Mouse (Mus musculus) right cerebral cortex, adult 2 months (tissue): Measurements from ENCODE around the gene Ksr1.
A peak's percentile ranks its signal among the peaks of the same experiment; 100 is the strongest.

Experiments
- DNase-seq, 2 experiments: peaks; one replicate each; pipeline ENCODE4 v3.0.0; 2021 to 2022; ENCODE audit warnings: low spot score in 2 of 2

Ksr1 gene

DNA sequence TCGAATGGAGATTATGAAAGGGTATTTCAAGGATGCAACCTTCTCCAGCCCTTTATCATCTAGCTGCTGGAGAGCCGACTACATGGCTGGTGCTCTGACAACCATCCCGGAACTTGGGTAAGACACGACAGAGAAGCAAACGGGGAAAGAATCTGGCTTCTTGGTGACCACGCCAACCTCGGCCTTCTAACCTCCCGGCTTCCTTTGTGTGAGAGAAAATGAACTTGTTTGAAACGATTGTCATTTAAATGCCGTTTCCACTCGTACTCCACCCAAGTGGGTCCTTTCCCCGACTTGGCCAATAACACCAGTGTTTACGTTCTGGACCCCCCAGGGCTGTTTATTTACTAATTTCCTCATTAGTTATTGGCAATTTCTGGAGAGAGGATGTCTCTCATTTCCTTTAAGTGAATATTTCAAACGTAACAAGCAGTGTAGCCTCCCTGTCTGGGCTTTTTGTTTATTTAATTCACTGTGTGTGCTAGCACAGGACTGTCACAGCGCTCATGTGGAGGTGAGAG is 52.8 kb downstream of the Ksr1 start:
- DNase-seq: no peak

- DNase-seq: no peak
Observed at GRCm38 (mm10) chr11:79092802-79093201, 53.4 kb downstream of the Ksr1 start.

- no peak for DNase-seq
Observed at GRCm38 (mm10) chr11:79092245-79092644, 54.0 kb downstream of the Ksr1 start.

- DNase-seq: no peak
Observed at GRCm38 (mm10) chr11:79089756-79090155, 56.5 kb downstream of the Ksr1 start.

DNA sequence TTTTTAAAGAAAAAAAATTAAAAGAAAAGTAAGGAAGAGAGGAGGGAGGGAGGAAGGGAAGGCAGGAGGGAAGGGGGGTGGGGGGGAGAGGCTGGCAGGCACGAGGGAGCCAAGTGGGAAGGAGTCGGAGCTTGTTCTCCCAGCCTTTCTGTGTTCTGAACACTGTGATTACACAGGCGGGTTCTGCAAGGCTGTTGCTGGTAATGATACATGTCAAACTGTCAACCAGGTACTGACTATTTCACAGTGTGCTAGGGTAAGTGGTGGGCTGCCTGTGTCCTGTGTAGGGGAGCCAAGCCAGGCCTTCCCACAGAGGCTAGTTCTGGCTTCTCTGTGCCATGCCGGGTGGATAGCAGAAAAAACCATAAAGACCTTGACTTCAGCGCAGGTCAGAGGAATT is 57.2 kb downstream of the Ksr1 start:
- no peak for DNase-seq

DNA sequence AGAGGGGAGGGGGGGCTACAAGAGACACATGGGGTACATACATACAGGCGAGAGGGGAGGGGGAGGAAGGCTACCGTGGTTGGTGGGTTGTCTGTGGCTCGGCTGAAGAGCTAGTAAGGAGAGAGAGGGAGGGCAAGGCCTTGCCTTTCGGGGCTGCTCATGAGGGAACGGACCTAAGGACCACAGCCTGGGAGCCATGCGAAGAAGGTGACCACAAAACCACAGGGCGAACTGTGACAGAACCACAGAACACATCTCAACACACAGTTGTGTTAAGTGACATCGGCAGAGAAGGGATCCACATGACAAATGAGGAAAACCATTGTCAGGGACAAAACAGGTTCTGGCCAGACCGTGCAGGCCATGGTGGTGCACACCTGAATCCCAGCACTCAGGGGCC is 57.9 kb downstream of the Ksr1 start:
- DNase-seq: no peak

- DNase-seq: no peak
Observed at GRCm38 (mm10) chr11:79087731-79088311, 58.4 kb downstream of the Ksr1 start.

GRCm38 (mm10) chr11:79086787-79087186 is 59.4 kb downstream of the Ksr1 start:
- DNase-seq: no peak

GRCm38 (mm10) chr11:79085059-79085458 is 61.1 kb downstream of the Ksr1 start:
- no peak for DNase-seq

- peak; percentile 33 to 49 for DNase-seq
Observed at GRCm38 (mm10) chr11:79083018-79083441, 63.2 kb downstream of the Ksr1 start.

DNA sequence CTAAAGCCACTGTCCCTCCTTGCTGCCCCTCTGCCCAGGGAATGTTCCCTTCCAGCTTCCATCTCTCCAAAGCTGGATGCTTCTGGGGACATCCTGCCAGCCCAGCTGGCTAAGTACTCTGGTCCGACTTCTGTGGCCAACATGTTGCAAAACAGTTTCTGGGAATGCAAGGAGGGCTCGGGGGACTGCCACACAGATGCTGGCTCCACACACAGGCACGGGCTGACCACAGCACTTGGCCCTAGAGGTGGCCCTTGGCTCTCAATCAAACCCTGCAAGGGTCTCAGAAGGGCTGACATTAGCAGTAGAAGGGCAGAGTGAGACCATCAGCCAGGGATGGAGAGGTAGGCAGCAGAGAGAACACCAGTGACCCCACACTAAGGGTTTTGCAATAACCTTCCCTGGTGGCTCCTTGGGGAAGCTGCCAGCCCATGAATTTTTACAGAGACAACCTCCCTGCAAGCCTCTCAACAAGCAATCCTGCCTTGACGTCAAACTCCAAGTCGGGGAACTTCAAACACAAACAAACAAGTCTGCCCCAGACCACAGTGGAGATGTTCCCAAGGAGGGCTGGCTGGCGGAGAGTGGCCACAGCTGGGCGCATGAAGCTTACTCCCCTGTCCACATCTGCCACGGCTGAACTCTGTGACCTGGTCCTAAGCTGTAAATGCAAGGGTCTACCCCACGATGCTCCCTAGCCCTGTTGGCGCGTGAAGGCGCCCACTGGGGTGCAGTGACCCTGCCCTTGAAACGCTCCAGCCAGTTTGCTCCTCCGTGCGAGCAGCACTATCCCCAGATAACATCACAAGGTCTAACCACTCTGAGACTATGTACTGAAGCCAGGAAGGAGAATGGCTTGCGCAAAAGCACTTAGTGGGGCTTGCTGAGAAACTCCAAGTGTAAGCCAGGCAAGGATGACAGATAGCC is 65.0 kb downstream of the Ksr1 start:
- DNase-seq: no peak

GRCm38 (mm10) chr11:79080081-79080480 is 66.1 kb downstream of the Ksr1 start:
- peak; percentile 50 to 53 for DNase-seq

DNA sequence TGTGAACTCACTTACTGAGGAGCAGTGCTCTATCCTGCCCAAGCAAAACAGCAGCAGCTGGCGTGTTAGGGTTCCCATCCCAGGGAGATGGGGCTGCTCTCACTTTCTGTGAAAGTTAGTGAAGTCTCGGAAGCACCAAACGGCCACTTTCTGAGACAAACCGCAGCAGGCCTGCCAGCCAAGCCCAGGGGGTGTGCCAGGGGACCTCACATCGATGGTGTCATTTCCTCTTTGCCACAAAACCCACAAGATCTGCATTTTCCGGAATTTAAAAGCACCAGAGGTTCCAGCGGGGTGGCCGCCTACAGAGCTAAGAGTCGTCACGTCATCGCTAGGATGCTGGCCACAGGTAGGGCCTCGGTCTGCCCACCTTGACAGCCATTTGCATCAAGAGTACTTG is 69.7 kb downstream of the Ksr1 start:
- no peak for DNase-seq

DNA sequence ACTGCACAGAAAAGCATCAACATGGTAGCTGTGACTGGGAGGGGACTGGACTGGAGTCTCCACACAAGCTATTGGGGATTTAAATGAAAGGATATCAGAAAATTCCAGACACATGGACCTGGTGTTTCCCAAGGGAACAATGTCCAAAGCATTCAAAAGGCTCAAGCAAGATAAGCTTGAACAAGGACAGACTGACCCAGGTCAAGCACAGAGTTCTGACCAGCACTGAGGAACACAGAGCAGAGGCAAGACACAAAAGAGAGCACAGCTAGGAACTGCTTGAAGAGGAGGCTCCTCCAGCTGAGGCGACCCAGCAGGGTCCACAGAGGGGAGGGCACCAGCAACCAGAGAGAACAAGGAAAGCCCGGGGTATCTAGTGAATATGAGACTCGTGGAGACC is 71.2 kb downstream of the Ksr1 start:
- no peak for DNase-seq

DNA sequence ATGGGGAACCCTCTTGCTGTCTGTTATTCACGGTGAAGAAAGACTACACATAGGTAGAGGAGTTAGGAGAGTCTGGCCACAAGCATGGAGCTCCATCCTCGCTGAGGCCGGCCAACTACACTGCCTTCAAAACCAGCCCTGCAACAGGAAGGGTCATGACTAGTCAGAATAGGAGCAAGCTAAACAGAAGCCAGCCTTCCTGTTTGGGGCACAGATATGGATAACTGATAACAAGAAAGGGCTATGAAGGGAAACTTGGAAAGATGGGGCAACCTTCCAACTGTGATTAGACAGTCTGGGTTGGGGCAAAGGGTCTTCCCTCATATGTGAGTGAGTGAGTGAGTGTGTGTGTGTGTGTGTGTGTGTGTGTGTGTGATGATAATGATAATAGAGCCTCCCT is 71.6 kb downstream of the Ksr1 start:
- no peak for DNase-seq

DNA sequence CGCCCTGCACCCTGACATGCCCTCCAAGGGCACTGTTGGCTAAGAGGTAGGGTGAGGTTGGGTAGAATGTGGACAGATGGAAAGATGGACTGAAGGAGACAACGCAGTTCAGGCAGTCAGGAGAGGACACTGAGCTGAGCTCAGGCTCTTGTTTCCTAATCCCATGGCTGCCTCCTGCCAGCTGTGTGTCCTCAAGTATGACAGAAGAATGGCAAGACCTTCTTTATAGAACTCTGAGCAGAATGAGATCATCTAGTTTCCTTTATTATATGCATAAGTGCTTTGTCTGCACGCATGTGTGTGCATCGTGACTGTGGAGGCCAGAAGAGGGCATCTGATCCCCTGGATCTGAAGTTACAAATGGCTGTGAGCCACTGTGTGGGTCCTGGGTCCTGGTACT is 72.6 kb downstream of the Ksr1 start:
- DNase-seq: no peak

DNA sequence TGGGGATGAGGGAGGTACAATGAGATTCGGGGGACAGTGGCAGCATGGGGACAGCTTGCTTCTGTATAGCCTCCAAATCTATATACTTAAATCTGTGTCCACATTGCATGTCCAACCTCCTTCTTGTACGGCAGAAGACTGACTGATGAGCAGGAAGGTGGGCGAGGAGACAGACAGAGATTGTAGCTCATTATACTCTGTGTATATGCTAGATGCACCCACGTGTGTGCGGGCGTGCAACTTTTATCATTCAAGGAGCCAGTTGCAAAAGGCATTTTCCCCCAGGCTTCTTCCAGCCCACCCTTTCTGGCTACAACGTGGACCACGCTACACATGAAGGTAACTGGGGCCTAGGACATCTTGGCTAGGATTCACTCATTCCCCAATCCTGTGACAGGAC is 74.1 kb downstream of the Ksr1 start:
- DNase-seq: peak; percentile 75 to 79

- DNase-seq: peak in 1 of 2 experiments; percentile 26
Observed at GRCm38 (mm10) chr11:79071082-79071972, 74.9 kb downstream of the Ksr1 start.

DNA sequence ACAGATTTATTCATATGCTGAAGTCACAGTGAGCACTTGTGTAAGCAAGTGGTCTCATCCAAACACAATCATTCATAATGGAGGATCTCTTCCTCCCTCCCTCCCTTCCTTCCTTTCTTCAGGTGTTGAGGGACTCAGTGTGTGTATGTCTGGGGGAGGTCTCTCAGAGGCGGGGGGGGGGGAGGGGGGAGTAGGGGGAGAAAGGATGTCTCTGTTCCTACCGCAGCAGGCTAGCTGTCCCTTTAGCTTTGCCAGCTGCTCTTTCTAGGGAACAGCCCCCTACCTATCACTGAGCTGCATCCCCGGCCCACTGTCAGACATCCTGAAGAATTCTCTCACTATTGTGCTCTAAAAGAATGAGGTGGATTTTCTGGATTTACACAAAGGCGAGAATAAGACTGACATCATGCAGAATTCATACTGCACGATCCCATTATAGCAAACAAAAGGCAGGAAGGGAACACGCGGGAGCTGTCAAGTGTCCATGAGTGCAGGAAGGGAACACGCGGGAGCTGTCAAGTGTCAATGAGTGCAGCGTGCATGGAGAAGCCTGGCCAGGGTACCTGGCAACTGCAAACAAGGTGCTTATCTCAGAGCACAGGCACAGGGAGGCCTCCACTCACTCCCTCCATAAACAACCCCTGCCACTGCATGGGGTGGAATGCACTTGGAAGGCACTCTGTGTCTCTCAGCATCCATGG is 76.6 kb downstream of the Ksr1 start:
- no peak for DNase-seq

- no peak for DNase-seq
Observed at GRCm38 (mm10) chr11:79067172-79067571, 79.0 kb downstream of the Ksr1 start.

DNA sequence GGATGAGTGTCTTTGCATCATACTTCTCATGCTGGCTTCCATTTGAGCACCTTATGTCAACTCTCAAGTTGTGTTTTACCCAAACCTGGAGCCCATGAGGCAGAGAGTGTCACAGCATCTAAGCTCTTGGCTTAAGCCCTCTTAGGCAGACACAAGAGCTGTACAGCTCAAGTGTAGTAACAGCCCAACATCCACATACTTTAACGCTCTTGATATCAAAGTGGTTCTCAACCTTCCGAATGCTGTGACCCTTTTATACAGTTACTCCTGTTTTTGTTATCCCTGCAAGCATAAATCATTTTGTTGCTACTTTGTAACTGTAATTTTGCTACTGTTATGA is 80.0 kb downstream of the Ksr1 start:
- DNase-seq: no peak
